Mouse (Mus musculus): Measurements from ENCODE around the gene Slc46a2. TPM values are rescaled to one million over a fixed set of nuclear protein-coding genes. Genes with fewer than 3 reads are reported as not detected.

Gene Slc46a2
- polyA plus RNA-seq, 1 experiment = not detected

DNA sequence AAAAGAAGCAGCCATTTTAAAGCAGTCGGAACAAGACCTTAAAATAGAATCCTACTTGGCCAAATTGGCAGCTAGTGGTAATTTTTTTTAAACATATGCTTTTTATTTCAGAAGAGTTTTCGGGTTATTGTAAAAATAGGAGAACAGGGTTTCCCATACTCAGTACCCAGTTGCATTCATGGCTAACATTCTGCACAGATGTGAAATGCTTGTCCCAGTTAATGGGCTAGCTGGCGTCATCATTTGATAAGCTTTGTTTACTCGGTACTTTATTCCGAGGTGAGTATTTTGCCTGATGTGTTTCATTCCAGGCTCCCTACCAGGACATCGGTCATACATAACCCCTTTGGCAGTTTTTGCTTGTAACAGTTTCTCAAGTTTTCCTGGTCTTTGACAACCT, 44.4 kb downstream of the Slc46a2 start:
- no peak for TF ChIP-seq GATA1 (IDR thresholded peaks at IDR 0.05; ENCODE audit: low read length)
- no peak for TF ChIP-seq TAL1 (IDR thresholded peaks at IDR 0.05; ENCODE audit: low read length)

GRCm38 (mm10) chr4:59869488-59870057, 45.3 kb downstream of the Slc46a2 start:
- H3K27me3 ChIP-seq (ENCODE audit: control insufficient read depth) = no peaks in the 10 kb centered on the region
- H3K36me3 ChIP-seq (ENCODE audit: control insufficient read depth) = no peaks in the 10 kb centered on the region
- H3K9me3 ChIP-seq (ENCODE audit: control insufficient read depth, low read length) = no peaks in the 10 kb centered on the region
- TF ChIP-seq TAL1 (IDR thresholded peaks at IDR 0.05; ENCODE audit: low read length) (no peak), GATA1 (IDR thresholded peaks at IDR 0.05; ENCODE audit: low read length) (no peak)
- peaks cover 4% of the 10 kb centered on the region; the same call in 1 of the 2 replicates for H3K4me1 ChIP-seq (ENCODE audit: control insufficient read depth)
- no peak overlapping the region for H3K4me3 ChIP-seq (replicated peaks)

More for the DNA sequence above, 44.4 kb downstream of the Slc46a2 start:
- Histone ChIP-seq H3K9me3 (ENCODE audit: control insufficient read depth, low read length) (no peaks in the 10 kb centered on the region), H3K4me1 (ENCODE audit: control insufficient read depth) (peaks cover 1% of the 10 kb centered on the region; the same call in 1 of the 2 replicates), H3K36me3 (ENCODE audit: control insufficient read depth) (no peaks in the 10 kb centered on the region), H3K4me3 (replicated peaks) (no peak overlapping the region), H3K27me3 (ENCODE audit: control insufficient read depth) (no peaks in the 10 kb centered on the region)

GRCm38 (mm10) chr4:59868086-59868485, 46.8 kb downstream of the Slc46a2 start:
- H3K36me3 ChIP-seq (ENCODE audit: control insufficient read depth) = no peaks in the 10 kb centered on the region; the same call in 1 of the 2 replicates
- TF ChIP-seq GATA1 (IDR thresholded peaks at IDR 0.05; ENCODE audit: low read length) (no peak), TAL1 (IDR thresholded peaks at IDR 0.05; ENCODE audit: low read length) (no peak)
- H3K4me1 ChIP-seq (ENCODE audit: control insufficient read depth) = peaks cover 12% of the 10 kb centered on the region

DNA sequence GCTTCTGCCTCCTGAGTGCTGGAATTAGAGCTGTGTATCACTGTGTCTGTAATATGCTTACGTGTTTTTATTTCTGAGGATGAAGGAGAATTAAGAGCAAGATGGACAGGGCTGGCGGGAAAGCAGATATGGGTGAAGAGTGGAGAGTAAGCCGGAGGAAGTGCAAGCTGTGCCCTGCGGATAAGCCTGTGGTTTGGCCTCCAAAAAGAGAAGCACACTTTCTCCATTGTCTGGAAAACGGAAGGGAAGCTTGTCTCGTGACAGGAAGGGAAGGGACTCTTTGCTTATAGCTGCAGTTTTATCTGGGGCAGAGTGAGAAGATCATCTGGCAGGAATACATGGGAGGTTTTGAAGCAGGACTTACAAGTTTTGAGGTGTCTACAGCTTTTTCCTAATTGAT, 51.0 kb downstream of the Slc46a2 start:
- Histone ChIP-seq H3K9me3 (ENCODE audit: control insufficient read depth, low read length) (no peaks in the 10 kb centered on the region), H3K4me3 (replicated peaks) (no peak overlapping the region), H3K36me3 (ENCODE audit: control insufficient read depth) (no peaks in the 10 kb centered on the region; the same call in 1 of the 2 replicates), H3K4me1 (ENCODE audit: control insufficient read depth) (peaks cover 12% of the 10 kb centered on the region), H3K27me3 (ENCODE audit: control insufficient read depth) (no peaks in the 10 kb centered on the region)
- TF ChIP-seq GATA1 (IDR thresholded peaks at IDR 0.05; ENCODE audit: low read length) = no peak
- no peak for TF ChIP-seq TAL1 (IDR thresholded peaks at IDR 0.05; ENCODE audit: low read length)

More at GRCm38 (mm10) chr4:59868086-59868485, 46.8 kb downstream of the Slc46a2 start:
- Histone ChIP-seq H3K4me3 (replicated peaks) (no peak overlapping the region), H3K27me3 (ENCODE audit: control insufficient read depth) (no peaks in the 10 kb centered on the region), H3K9me3 (ENCODE audit: control insufficient read depth, low read length) (no peaks in the 10 kb centered on the region)

GRCm38 (mm10) chr4:59862335-59862734, 52.5 kb downstream of the Slc46a2 start:
- no peak for TF ChIP-seq GATA1 (IDR thresholded peaks at IDR 0.05; ENCODE audit: low read length)
- no peak for TF ChIP-seq TAL1 (IDR thresholded peaks at IDR 0.05; ENCODE audit: low read length)
- Histone ChIP-seq H3K4me3 (replicated peaks) (no peak overlapping the region), H3K9me3 (ENCODE audit: control insufficient read depth, low read length) (no peaks in the 10 kb centered on the region), H3K4me1 (ENCODE audit: control insufficient read depth) (peaks cover 12% of the 10 kb centered on the region), H3K27me3 (ENCODE audit: control insufficient read depth) (no peaks in the 10 kb centered on the region), H3K36me3 (ENCODE audit: control insufficient read depth) (peaks cover 6% of the 10 kb centered on the region)

GRCm38 (mm10) chr4:59861871-59862270, 53.0 kb downstream of the Slc46a2 start:
- H3K36me3 ChIP-seq (ENCODE audit: control insufficient read depth) = peaks cover 10% of the 10 kb centered on the region
- H3K4me1 ChIP-seq (ENCODE audit: control insufficient read depth) = peaks cover 12% of the 10 kb centered on the region
- no peak overlapping the region for H3K4me3 ChIP-seq (replicated peaks)
- TF ChIP-seq GATA1 (IDR thresholded peaks at IDR 0.05; ENCODE audit: low read length) (no peak), TAL1 (IDR thresholded peaks at IDR 0.05; ENCODE audit: low read length) (no peak)
- H3K27me3 ChIP-seq (ENCODE audit: control insufficient read depth) = no peaks in the 10 kb centered on the region
- H3K9me3 ChIP-seq (ENCODE audit: control insufficient read depth, low read length) = no peaks in the 10 kb centered on the region

DNA sequence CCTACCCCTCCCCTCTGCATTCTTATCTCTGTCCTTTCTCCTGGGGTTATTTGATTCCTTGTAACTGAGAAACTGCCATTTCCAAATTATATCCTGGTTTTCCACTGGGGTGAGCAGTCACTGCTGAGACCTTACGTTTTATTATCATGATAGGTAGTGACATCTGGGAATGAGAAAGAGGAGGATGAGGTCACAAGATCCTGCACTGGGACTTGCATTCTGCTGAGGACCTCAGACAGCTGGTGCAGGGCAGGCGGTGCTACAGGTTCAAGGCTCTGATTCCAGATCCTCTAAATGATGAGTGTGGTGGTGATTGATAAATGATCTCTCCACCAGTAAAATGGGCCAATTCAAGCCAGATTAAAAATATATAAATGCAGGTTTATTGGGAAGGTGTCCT, 54.4 kb downstream of the Slc46a2 start:
- Histone ChIP-seq H3K27me3 (ENCODE audit: control insufficient read depth) (no peaks in the 10 kb centered on the region), H3K9me3 (ENCODE audit: control insufficient read depth, low read length) (no peaks in the 10 kb centered on the region), H3K36me3 (ENCODE audit: control insufficient read depth) (peaks cover 10% of the 10 kb centered on the region), H3K4me1 (ENCODE audit: control insufficient read depth) (peaks cover 12% of the 10 kb centered on the region), H3K4me3 (replicated peaks) (no peak overlapping the region)
- TF ChIP-seq TAL1 (IDR thresholded peaks at IDR 0.05; ENCODE audit: low read length) (no peak), GATA1 (IDR thresholded peaks at IDR 0.05; ENCODE audit: low read length) (no peak)

GRCm38 (mm10) chr4:59859693-59860425, 55.0 kb downstream of the Slc46a2 start:
- TF ChIP-seq TAL1 (IDR thresholded peaks at IDR 0.05; ENCODE audit: low read length) = no peak
- no peak for TF ChIP-seq GATA1 (IDR thresholded peaks at IDR 0.05; ENCODE audit: low read length)
- no peaks in the 10 kb centered on the region for H3K27me3 ChIP-seq (ENCODE audit: control insufficient read depth)
- peaks cover 12% of the 10 kb centered on the region for H3K4me1 ChIP-seq (ENCODE audit: control insufficient read depth)
- no peaks in the 10 kb centered on the region for H3K9me3 ChIP-seq (ENCODE audit: control insufficient read depth, low read length)
- peaks cover 10% of the 10 kb centered on the region for H3K36me3 ChIP-seq (ENCODE audit: control insufficient read depth)
- H3K4me3 ChIP-seq (replicated peaks) = no peak overlapping the region

Other genes starting within 250 kb of the Slc46a2 start
- 1.1 and 1.6 TPM in 2 replicates for gene Inip, start 113.5 kb downstream of the Slc46a2 start, polyA plus RNA-seq (2012)
- 0.02 and 0.20 TPM in 2 replicates for gene Snx30, start 109.2 kb downstream of the Slc46a2 start, polyA plus RNA-seq (2012)
- gene Mup4, start 45.7 kb upstream of the Slc46a2 start, polyA plus RNA-seq (2012) = not detected in 2 replicates
- gene Mup6, start 49.2 kb upstream of the Slc46a2 start, polyA plus RNA-seq (2012) = not detected in 2 replicates
- gene Mup7, start 155.4 kb upstream of the Slc46a2 start, polyA plus RNA-seq (2012) = 0.09 TPM in 1 of 2 replicates, not detected in the other
- gene Mup2, start 239.2 kb upstream of the Slc46a2 start, polyA plus RNA-seq (2012) = not detected in 2 replicates

Data from erythroblast, embryonic 14.5 days (primary cell).